Mouse (Mus musculus): ENCODE measurements at regions not wholly inside any gene's neighbourhood (a gene's known extent, or its start where the extent isn't known, plus 50 kb on each side); places are given as distances from the start of the nearest gene placed in this dataset.

DNA sequence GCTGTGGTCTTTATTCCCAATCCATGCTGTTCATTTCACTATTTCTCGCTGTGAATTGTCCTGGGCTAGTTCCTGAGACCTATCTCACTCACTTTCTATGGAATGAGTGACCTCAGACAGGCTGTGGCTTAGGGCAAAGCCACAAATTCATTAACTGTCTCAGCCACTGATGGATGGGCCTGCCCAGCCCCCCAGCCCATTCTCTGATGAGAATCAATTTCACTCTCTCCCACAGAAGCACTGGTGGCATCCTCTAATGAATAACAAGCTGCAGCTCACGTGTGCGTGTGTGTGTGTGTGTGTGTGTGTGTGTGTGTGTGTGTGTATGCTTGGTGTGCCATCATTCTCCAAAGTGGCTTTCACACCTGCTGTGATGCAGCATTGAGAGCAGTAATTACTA is 2149.3 kb upstream of the Lrrc6 start:
- TF ChIP-seq CTCF (IDR thresholded peaks at IDR 0.05; ENCODE audit: borderline replicate concordance, control insufficient read depth, extremely low read depth, insufficient read depth, low read length, poor library complexity) (no peak), POLR2A (IDR thresholded peaks at IDR 0.05; ENCODE audit: control insufficient read depth, extremely low read depth, insufficient read depth, low read length, poor library complexity) (no peak)
- no peak for DNase-seq
- H3K27ac ChIP-seq (ENCODE audit: control insufficient read depth, insufficient read depth, low read length), result no peak overlapping the region
- H3K27me3 ChIP-seq (ENCODE audit: control insufficient read depth, insufficient read depth, low read length), result no peaks in the 10 kb centered on the region
- 84% methylated on average over 3 of the region's 3 CpGs for WGBS
- H3K4me3 ChIP-seq (ENCODE audit: control insufficient read depth, insufficient read depth, low read length), result no peak overlapping the region
- H3K4me1 ChIP-seq (replicated peaks; ENCODE audit: control insufficient read depth, insufficient read depth, low read length), result no peaks in the 10 kb centered on the region
- H3K36me3 ChIP-seq (ENCODE audit: control insufficient read depth, insufficient read depth, low read length), result no peaks in the 10 kb centered on the region

GRCm38 (mm10) chr15:68646865-68647264 is 2146.2 kb upstream of the Lrrc6 start:
- H3K4me3 ChIP-seq (ENCODE audit: control insufficient read depth, insufficient read depth, low read length), result no peak overlapping the region
- TF ChIP-seq CTCF (IDR thresholded peaks at IDR 0.05; ENCODE audit: borderline replicate concordance, control insufficient read depth, extremely low read depth, insufficient read depth, low read length, poor library complexity), result no peak
- no peak for TF ChIP-seq POLR2A (IDR thresholded peaks at IDR 0.05; ENCODE audit: control insufficient read depth, extremely low read depth, insufficient read depth, low read length, poor library complexity)
- no peaks in the 10 kb centered on the region for H3K36me3 ChIP-seq (ENCODE audit: control insufficient read depth, insufficient read depth, low read length)
- WGBS, result 18% methylated on average over 3 of the region's 3 CpGs
- no peak for DNase-seq
- no peaks in the 10 kb centered on the region for H3K4me1 ChIP-seq (replicated peaks; ENCODE audit: control insufficient read depth, insufficient read depth, low read length)
- H3K27ac ChIP-seq (ENCODE audit: control insufficient read depth, insufficient read depth, low read length), result no peak overlapping the region
- no peaks in the 10 kb centered on the region for H3K27me3 ChIP-seq (ENCODE audit: control insufficient read depth, insufficient read depth, low read length)

- no peak for DNase-seq
- WGBS, result 100% methylated on average over 1 of the region's 1 CpGs
- no peak overlapping the region for H3K4me3 ChIP-seq (ENCODE audit: control insufficient read depth, insufficient read depth, low read length)
- H3K36me3 ChIP-seq (ENCODE audit: control insufficient read depth, insufficient read depth, low read length), result no peaks in the 10 kb centered on the region
- no peak for TF ChIP-seq CTCF (IDR thresholded peaks at IDR 0.05; ENCODE audit: borderline replicate concordance, control insufficient read depth, extremely low read depth, insufficient read depth, low read length, poor library complexity)
- no peak for TF ChIP-seq POLR2A (IDR thresholded peaks at IDR 0.05; ENCODE audit: control insufficient read depth, extremely low read depth, insufficient read depth, low read length, poor library complexity)
- H3K27ac ChIP-seq (ENCODE audit: control insufficient read depth, insufficient read depth, low read length), result no peak overlapping the region
- H3K27me3 ChIP-seq (ENCODE audit: control insufficient read depth, insufficient read depth, low read length), result no peaks in the 10 kb centered on the region
- H3K4me1 ChIP-seq (replicated peaks; ENCODE audit: control insufficient read depth, insufficient read depth, low read length), result no peaks in the 10 kb centered on the region
These were observed 2144.2 kb upstream of the Lrrc6 start for GRCm38 (mm10) chr15:68644862-68645261.

DNA sequence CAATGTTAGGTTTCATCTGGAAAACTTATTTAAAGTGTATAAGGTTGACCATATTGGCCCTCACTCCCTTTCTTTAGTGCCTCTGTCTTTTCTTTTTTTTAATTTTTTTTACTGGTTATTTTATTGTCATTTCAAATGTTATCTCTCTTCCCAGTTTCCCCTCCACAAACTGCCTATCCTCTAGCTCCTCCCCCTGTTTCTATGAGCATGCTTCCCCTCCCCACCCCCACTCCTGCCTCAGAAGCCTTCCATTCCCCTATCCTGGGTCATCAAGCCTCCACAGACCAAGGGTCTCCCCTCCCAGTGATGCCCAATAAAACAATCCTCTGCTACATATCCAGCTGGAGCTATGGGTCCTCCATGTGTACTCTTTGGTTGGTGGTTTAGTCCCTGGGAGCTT is 2134.9 kb upstream of the Lrrc6 start:
- no peak for DNase-seq
- TF ChIP-seq POLR2A (IDR thresholded peaks at IDR 0.05; ENCODE audit: control insufficient read depth, extremely low read depth, insufficient read depth, low read length, poor library complexity) (no peak), CTCF (IDR thresholded peaks at IDR 0.05; ENCODE audit: borderline replicate concordance, control insufficient read depth, extremely low read depth, insufficient read depth, low read length, poor library complexity) (no peak)
- Histone ChIP-seq H3K36me3 (ENCODE audit: control insufficient read depth, insufficient read depth, low read length) (no peaks in the 10 kb centered on the region), H3K4me3 (ENCODE audit: control insufficient read depth, insufficient read depth, low read length) (no peak overlapping the region), H3K27ac (ENCODE audit: control insufficient read depth, insufficient read depth, low read length) (no peak overlapping the region), H3K27me3 (ENCODE audit: control insufficient read depth, insufficient read depth, low read length) (no peaks in the 10 kb centered on the region), H3K4me1 (replicated peaks; ENCODE audit: control insufficient read depth, insufficient read depth, low read length) (no peaks in the 10 kb centered on the region)

DNA sequence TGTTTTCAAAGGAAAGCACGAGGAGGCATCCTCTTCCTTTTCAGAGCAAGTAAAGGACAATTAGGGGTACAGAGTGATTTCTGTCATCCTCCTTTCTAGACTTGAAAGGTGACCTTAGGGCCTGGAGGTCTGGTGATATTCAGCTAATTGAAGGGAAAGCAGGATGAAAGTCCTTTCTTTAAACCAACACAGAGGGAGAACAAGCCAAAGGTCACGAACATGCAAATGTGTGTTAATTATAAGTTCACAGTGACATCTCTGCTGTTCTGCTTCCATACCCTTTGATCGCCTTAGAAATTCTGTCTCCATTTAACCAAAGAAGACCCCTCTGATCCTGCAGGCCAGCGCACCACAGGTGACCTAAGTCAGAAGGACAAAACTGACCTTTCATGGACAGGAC is 2126.3 kb upstream of the Lrrc6 start:
- Histone ChIP-seq H3K4me3 (ENCODE audit: control insufficient read depth, insufficient read depth, low read length) (no peak overlapping the region), H3K36me3 (ENCODE audit: control insufficient read depth, insufficient read depth, low read length) (no peaks in the 10 kb centered on the region), H3K4me1 (replicated peaks; ENCODE audit: control insufficient read depth, insufficient read depth, low read length) (no peaks in the 10 kb centered on the region), H3K27me3 (ENCODE audit: control insufficient read depth, insufficient read depth, low read length) (no peaks in the 10 kb centered on the region), H3K27ac (ENCODE audit: control insufficient read depth, insufficient read depth, low read length) (no peak overlapping the region)
- DNase-seq, result no peak
- TF ChIP-seq CTCF (IDR thresholded peaks at IDR 0.05; ENCODE audit: borderline replicate concordance, control insufficient read depth, extremely low read depth, insufficient read depth, low read length, poor library complexity) (no peak), POLR2A (IDR thresholded peaks at IDR 0.05; ENCODE audit: control insufficient read depth, extremely low read depth, insufficient read depth, low read length, poor library complexity) (no peak)
- 92% methylated on average over 4 of the region's 4 CpGs for WGBS

DNA sequence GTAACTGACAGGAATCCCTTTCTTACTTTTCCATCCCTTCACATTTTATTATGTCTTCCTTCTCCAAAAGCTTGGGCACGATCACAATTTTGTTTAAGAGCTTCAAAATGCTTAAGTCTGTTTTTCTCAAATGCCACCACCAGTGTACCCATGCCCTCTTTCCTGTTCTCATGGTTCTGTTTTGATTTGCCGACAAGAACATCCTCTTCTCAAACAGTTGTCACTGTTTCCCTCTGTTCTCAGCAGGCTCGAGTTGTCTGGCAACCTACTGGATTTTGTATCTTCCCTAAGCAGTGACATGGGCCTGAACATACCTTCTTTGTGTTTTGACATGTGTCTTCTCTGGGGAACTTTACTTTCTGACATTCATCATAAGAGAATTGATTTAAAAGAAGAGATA is 2124.1 kb upstream of the Lrrc6 start:
- Histone ChIP-seq H3K4me1 (replicated peaks; ENCODE audit: control insufficient read depth, insufficient read depth, low read length) (no peaks in the 10 kb centered on the region), H3K27me3 (ENCODE audit: control insufficient read depth, insufficient read depth, low read length) (no peaks in the 10 kb centered on the region), H3K27ac (ENCODE audit: control insufficient read depth, insufficient read depth, low read length) (no peak overlapping the region), H3K36me3 (ENCODE audit: control insufficient read depth, insufficient read depth, low read length) (no peaks in the 10 kb centered on the region), H3K4me3 (ENCODE audit: control insufficient read depth, insufficient read depth, low read length) (no peak overlapping the region)
- no peak for DNase-seq
- TF ChIP-seq POLR2A (IDR thresholded peaks at IDR 0.05; ENCODE audit: control insufficient read depth, extremely low read depth, insufficient read depth, low read length, poor library complexity) (no peak), CTCF (IDR thresholded peaks at IDR 0.05; ENCODE audit: borderline replicate concordance, control insufficient read depth, extremely low read depth, insufficient read depth, low read length, poor library complexity) (no peak)
- WGBS, result 41% methylated on average over 3 of the region's 3 CpGs
